Mouse (Mus musculus): ENCODE data around the gene Ndufv3.

DNA sequence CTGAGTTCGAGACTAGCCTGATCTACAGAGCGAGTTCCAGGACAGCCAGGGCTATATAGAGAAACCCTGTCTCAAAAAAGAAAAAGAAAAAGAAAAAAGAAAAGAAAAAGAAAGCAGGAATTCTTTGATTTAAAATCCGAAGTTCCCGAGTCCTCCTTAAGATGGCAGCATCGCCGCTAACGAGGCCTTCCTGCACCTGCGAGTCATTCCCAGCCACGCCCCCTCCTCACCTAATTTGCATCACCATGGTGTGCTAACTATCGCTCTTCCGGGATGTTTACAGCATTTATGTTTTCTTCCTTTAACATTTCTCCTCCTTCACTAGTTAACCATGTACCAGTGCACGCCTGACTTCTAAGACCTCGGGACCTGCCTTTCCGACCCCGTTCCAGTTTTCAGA is 9.4 kb downstream of the Ndufv3 start:
- TF ChIP-seq POLR2A (IDR thresholded peaks at IDR 0.05; ENCODE audit: borderline replicate concordance, insufficient read depth, low read length) (no peak), CTCF (IDR thresholded peaks at IDR 0.05; ENCODE audit: borderline replicate concordance, insufficient read depth, low read depth, low read length) (peak; percentile 48)

Data from cerebellum, adult 2 months (tissue).